Mouse (Mus musculus) brain, embryonic 18.5 days (tissue): ENCODE results near the gene Smarcal1.
A peak's percentile ranks its signal among the peaks of the same experiment; 100 is the strongest.

Source experiments
- DNase-seq: peaks from one replicate; pipeline ENCODE4 v3.0.0-alpha.2; 2012; ENCODE audit warnings: low read depth, low spot score

Gene Smarcal1

DNA sequence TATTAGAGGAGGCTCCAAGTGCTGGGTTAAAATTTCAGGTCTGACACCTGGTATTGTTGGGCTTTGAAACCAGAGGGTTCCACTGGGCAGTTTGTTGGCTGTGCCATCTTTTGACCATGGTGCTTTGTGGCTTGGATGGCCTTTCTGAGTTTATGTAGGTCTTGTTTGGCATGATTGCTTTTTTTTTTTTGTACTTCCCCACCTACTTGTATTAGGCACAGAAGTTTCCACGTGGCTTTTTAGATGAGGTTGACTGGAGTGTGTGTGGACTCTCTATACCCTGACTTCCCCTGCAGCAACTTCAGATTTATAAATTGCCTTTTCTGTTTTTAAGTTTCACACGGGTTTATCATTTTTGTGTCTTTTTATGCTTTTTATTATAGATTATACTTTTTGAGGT lies 5.7 kb downstream of the Smarcal1 start:
- no peak for DNase-seq

DNA sequence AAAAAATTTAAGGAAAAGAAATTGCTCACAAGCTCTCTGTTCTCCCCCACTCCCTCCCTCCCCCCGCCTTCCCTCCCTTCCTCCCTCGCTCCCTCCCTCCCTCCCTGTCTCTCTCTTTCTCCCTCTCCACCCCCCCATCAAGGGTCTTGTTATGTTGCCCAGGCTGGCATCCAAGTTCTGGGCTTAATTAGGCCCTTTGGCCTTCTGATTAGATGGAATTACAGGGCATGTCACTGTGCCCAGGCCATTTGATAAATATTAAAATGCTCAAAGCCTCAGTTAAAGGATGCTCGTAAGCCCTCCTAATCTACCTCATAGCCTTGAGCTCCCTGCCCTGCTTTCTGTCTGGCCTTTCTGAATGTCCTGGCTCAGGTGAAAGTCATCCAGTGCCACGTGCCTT lies 7.6 kb downstream of the Smarcal1 start:
- DNase-seq: no peak

- no peak for DNase-seq
These were observed 9.3 kb downstream of the Smarcal1 start for GRCm38 (mm10) chr1:72592350-72592749.

- no peak for DNase-seq
These were observed 10.4 kb downstream of the Smarcal1 start for GRCm38 (mm10) chr1:72593340-72593951.

GRCm38 (mm10) chr1:72595686-72596085 lies 12.6 kb downstream of the Smarcal1 start:
- DNase-seq: no peak

DNA sequence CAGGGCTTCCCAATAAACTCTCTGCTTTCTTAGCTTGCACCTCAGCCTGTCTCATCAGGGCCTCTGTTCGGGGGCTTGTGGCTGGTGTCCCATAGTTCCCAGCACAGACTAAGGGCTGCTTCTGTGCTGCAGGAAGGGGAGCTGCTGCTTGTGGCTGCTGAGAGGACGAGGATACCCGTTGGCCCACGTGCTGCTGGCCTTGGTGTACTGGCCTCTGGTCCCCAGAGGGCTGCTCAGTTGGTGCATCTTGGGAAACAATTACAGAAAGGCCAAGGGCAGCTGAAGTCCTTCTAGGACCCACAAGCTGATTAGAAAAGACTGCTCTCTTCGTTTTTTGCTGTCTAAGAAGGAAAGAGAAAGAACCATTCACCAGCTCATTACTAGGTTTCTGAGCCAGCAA lies 13.2 kb downstream of the Smarcal1 start:
- no peak for DNase-seq

GRCm38 (mm10) chr1:72599146-72600101 lies 16.4 kb downstream of the Smarcal1 start:
- DNase-seq: no peak

- no peak for DNase-seq
These were observed 17.7 kb downstream of the Smarcal1 start for GRCm38 (mm10) chr1:72600778-72601177.

GRCm38 (mm10) chr1:72601233-72601632 lies 18.2 kb downstream of the Smarcal1 start:
- DNase-seq: no peak

GRCm38 (mm10) chr1:72602186-72602585 lies 19.1 kb downstream of the Smarcal1 start:
- no peak for DNase-seq

- DNase-seq: no peak
These were observed 19.8 kb downstream of the Smarcal1 start for GRCm38 (mm10) chr1:72602803-72603202.

GRCm38 (mm10) chr1:72606186-72606673 lies 23.2 kb downstream of the Smarcal1 start:
- no peak for DNase-seq

DNA sequence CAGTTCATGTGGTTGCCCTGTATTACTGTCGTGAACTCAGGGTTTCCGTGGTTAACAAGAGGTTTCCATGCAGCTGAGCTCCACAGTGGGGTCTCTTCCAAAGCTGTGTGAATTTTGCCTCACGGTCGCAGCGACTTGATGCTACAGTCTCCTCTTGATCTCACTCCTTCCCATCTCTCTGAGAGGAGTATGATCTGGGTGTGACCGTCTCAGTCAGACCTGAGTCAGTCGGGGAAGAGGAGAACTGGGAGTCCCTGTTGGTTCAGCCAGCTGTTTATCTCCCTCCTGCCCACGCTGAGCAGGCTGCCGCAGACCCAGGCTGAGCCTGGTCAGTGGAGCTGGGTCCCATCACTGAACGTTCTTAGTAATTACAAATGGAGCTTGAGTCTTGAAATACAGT lies 26.1 kb downstream of the Smarcal1 start:
- DNase-seq: no peak

DNA sequence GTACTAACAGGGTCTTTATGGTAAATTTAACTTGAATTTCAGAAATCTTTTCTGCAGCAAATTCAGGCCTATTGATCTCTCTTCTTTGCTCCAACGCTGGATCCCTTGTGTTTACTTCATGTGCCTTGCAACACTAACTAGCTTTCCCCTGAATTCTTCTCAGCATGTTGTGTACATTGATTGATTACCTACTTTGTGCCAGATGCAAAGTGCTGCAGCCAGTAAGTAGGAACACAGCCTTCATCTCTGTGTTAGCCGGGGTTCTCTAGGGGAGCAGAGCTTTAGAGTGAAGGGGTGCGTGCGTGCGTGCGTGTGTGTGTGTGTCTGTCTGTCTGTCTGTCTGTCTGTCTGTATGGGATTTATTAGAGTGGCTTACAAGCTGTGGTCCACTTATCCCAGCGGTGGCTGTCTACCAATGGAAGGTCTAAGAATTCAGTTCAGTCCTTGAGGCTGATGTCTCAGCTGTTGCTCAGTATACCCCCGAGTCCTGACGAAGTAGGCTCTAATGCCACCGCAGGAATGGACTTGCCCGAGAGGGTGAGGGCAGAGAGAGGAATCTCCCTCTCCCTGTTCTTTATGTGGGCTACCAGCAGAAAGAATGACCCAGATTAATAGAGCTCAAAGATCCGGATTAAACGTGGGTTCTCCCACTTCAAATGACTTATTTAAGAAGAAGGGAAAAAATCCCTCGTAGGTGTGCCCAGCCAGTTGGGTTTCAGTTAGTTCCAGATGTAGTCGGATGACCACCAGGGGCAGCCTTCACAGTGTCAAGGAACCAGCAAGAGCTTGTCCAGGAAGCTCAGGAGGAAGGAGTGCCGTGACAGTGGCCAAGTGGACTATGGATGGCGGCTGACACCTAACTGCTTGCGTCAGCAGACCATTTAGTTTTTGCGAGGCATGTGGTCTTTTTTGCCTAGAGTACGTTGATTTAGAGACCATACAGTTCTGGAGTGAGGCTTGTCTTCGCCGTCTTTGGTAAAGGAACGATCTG lies 27.1 kb downstream of the Smarcal1 start:
- DNase-seq: no peak

DNA sequence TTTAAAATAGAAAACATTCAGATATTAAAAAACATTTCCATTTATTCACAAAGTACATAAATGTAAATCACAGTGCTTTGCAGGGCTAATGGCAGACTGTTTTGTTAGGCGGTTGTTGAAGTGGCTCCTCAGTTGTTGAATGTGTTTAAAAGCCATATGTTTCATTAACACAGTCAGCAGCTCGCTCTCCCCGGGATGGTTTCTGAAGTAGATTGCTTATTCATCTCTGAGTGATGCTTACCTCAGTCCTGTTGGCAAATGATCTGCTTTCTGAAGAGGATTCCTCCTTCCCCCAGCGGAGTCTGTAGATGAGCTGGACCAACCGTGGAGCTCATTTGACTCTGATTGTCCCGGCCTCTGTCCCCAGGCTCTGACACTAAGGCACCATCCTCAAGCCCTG lies 29.1 kb downstream of the Smarcal1 start:
- DNase-seq: no peak

- DNase-seq: no peak
These were observed 52.2 kb downstream of the Smarcal1 start for GRCm38 (mm10) chr1:72635221-72635620.

DNA sequence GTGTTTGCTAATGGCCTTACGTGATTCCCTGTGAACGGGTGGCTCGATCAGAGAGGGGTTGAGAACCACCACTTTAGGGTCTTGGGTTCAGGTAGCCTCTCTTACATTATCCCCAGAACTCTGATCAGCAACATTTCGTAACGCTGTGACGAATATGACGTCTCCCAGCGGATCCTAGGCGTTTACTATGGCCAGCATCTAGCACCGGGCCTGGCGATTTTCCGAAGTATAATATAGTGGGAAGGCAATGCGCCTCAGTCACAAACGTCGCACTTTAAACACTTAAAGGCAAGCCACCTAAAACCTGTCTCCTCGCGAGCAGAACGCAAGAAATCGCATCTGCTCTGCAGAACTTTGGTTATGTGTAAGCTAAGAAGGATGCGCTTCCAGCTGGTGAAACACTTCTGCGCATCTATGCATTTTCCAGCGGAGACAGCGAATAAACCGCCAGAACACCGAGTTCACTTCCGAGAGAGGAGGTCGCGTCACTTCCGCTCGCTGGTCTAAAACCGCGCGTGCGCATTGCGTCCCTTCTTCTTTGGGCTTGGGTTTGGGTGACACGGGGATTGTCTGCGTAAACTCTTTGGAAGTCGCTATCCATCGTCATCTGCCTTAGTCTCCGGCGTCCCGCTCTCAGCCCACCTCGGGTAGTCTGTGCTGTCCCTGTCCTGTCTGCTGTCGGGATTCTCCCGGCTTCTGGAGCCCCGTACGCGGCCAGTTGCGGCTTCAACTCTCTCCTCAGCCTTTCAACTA lies 57.8 kb downstream of the Smarcal1 start:
- peak; percentile 64 for DNase-seq

DNA sequence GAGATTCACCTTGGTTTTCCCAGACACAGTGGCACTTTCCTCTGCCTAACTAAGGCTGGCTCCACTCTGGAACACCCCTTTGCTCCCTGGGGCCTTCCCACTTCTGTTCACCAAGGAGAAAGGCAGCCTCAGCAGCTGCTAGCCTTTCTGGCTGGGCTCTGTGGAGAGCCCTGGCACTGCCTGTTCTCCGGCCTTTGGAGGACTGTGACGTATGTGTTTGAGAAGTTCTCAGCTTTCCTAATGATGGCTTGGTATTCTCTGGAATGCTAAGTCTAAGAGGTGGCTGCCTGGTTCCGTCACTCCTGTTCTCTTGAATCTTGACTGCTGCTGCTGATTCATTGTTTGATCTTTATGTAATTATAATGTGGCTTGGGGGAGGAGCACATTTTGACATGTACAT lies 90.0 kb downstream of the Smarcal1 start:
- DNase-seq: no peak
